Comparison of ENCODE assay signal across 9 mouse cellular contexts in genomic region chr2:37925413-37926132, GRCm38 (mm10).
DNase-seq lines count a peak whose midpoint lies in the region; ATAC-seq lines count a peak whose summit lies in the region.
"Had no signal": no experiment of that assay in that cellular context is flagged by ENCODE, and none has a peak within 500 bp of the region (broad histone marks: within the 10 kb centered on the region; RNA-seq: fewer than 3 reads in every experiment).

No protein-coding gene starts in this region.

- WGBS in hindbrain, embryonic 11.5 days: 12% methylated on average over 6 of the region's 6 CpGs
- 14% methylated on average over 6 of the region's 6 CpGs for WGBS in hindbrain, embryonic 16.5 days

- ATAC-seq in hindbrain, embryonic 11.5 days (ENCODE audit: low FRiP score): peak; percentile 79
- ATAC-seq in hindbrain, embryonic 16.5 days: no peak
- no peak for ATAC-seq in monocyte, adult 5-6 weeks (replicated peaks; ENCODE audit: insufficient number of reproducible peaks, low FRiP score, low TSS enrichment, poor library complexity, severe bottlenecking)

- H3K27me3 ChIP-seq in hindbrain, embryonic 11.5 days (ENCODE audit: control insufficient read depth, insufficient read depth, low read length): no peaks in the 10 kb centered on the region
- no peaks in the 10 kb centered on the region for H3K27me3 ChIP-seq in hindbrain, embryonic 16.5 days (replicated peaks; ENCODE audit: control insufficient read depth, insufficient read depth, low read length)

- peak; percentile 64 for DNase-seq in hindbrain, embryonic 11.5 days (ENCODE audit: low spot score)
- peak; percentile 50 for DNase-seq in thymus, postnatal 4 days
- DNase-seq in thymus, postnatal 10 days (ENCODE audit: low spot score in 2 of 2): no peak
- DNase-seq in cerebellum, postnatal 36 days: peak; percentile 59 to 64
- peak; percentile 71 for DNase-seq in heart, postnatal 4 days
- peak; percentile 41 for DNase-seq in mesoderm, embryonic 11.5 days (ENCODE audit: low read depth, low spot score)

- no peak overlapping the region for H3K27ac ChIP-seq in hindbrain, embryonic 11.5 days (ENCODE audit: low read depth, low read length)
- no peak overlapping the region for H3K27ac ChIP-seq in hindbrain, embryonic 16.5 days (ENCODE audit: low read depth, low read length)
- H3K27ac ChIP-seq: neural tube, embryonic 13.5 days had no signal

- no peaks in the 10 kb centered on the region for H3K9me3 ChIP-seq in hindbrain, embryonic 11.5 days (ENCODE audit: control insufficient read depth, low read length)
- H3K9me3 ChIP-seq in hindbrain, embryonic 16.5 days (ENCODE audit: control insufficient read depth, low read length): no peaks in the 10 kb centered on the region
- H3K9me3 ChIP-seq: neural tube, embryonic 13.5 days had no signal

- no peak overlapping the region for H3K9ac ChIP-seq in hindbrain, embryonic 11.5 days (ENCODE audit: low read depth, low read length)
- H3K9ac ChIP-seq in hindbrain, embryonic 16.5 days (ENCODE audit: low read depth, low read length): no peak overlapping the region
- H3K9ac ChIP-seq: neural tube, embryonic 13.5 days had no signal

- no peaks in the 10 kb centered on the region for H3K36me3 ChIP-seq in hindbrain, embryonic 11.5 days (ENCODE audit: control insufficient read depth, insufficient read depth, low read length)
- H3K36me3 ChIP-seq in hindbrain, embryonic 16.5 days (ENCODE audit: control insufficient read depth, insufficient read depth, low read length): no peaks in the 10 kb centered on the region
- H3K36me3 ChIP-seq: neural tube, embryonic 13.5 days had no signal

- H3K4me3 ChIP-seq in hindbrain, embryonic 11.5 days (ENCODE audit: low read depth, low read length): no peak overlapping the region
- no peak overlapping the region for H3K4me3 ChIP-seq in hindbrain, embryonic 16.5 days (ENCODE audit: low read length)
- H3K4me3 ChIP-seq: neural tube, embryonic 13.5 days had no signal

- no peaks in the 10 kb centered on the region for H3K4me1 ChIP-seq in hindbrain, embryonic 11.5 days (replicated peaks; ENCODE audit: control insufficient read depth, insufficient read depth, low read length)
- H3K4me1 ChIP-seq in hindbrain, embryonic 16.5 days (ENCODE audit: control insufficient read depth, insufficient read depth, low read depth, low read length): peaks cover 2% of the 10 kb centered on the region; the same call in 1 of the 2 replicates

- no peak overlapping the region for H3K4me2 ChIP-seq in hindbrain, embryonic 11.5 days (replicated peaks; ENCODE audit: low read depth, low read length)
- H3K4me2 ChIP-seq in hindbrain, embryonic 16.5 days (ENCODE audit: low read length): no peak overlapping the region
- H3K4me2 ChIP-seq: neural tube, embryonic 13.5 days had no signal

Comparison
In these comparisons a context has a peak if more than half of its experiments do, and no peak if none do; other contexts are left out.
1. DNase-seq: peak in hindbrain, embryonic 11.5 days (single experiment), thymus, postnatal 4 days (single experiment), cerebellum, postnatal 36 days (2 of 2), heart, postnatal 4 days (single experiment) and mesoderm, embryonic 11.5 days (single experiment); none in thymus, postnatal 10 days (0 of 2).